Mouse (Mus musculus) liver, postnatal 0 days (tissue): ENCODE measurements at regions not wholly inside any gene's neighbourhood (a gene's known extent, or its start where the extent isn't known, plus 50 kb on each side); places are given as distances from the start of the nearest gene placed in this dataset.

Experiments
- ATAC-seq: fragments of 200-750 bp; cut with Nextera tagmentation; 2 replicates; pipeline ENCODE4 v1.8.0; 2017; ENCODE audit warnings: mild to moderate bottlenecking, moderate library complexity
- DNase-seq: peaks from one replicate; pipeline ENCODE4 v3.0.0-alpha.2; 2016
- H3K27ac ChIP-seq: fragments of 300-500 bp; sonication (generic); 2 replicates; pipeline ENCODE4 v1.5.1; 2014; ENCODE audit warnings: antibody characterized with exemption, moderate library complexity, mild to moderate bottlenecking, low read depth
- H3K27me3 ChIP-seq: fragments of 300-500 bp; sonication (generic); 2 replicates; pipeline ENCODE4 v1.6.1; 2014; ENCODE audit warnings: low read length, control low read depth, mixed read lengths; ENCODE audit not compliant: insufficient read depth
- H3K36me3 ChIP-seq: fragments of 300-500 bp; sonication (generic); replicated peaks from 2 replicates; pipeline ENCODE4 v1.6.1; 2014; ENCODE audit warnings: mild to moderate bottlenecking, control low read depth, low read length, moderate library complexity, mixed read lengths; ENCODE audit not compliant: insufficient read depth
- H3K4me1 ChIP-seq: fragments of 300-500 bp; sonication (generic); 2 replicates; pipeline ENCODE4 v1.6.1; 2014; ENCODE audit warnings: antibody characterized with exemption, mild to moderate bottlenecking, control low read depth; ENCODE audit not compliant: insufficient read depth
- H3K4me2 ChIP-seq: fragments of 300-500 bp; sonication (generic); 2 replicates; pipeline ENCODE4 v1.6.1; 2014; ENCODE audit warnings: low read depth, mild to moderate bottlenecking, low read length, moderate library complexity, mixed read lengths
- H3K4me3 ChIP-seq: fragments of 300-500 bp; sonication (generic); 2 replicates; pipeline ENCODE4 v1.5.1; 2014; ENCODE audit warnings: low read depth, low read length
- H3K9ac ChIP-seq: fragments of 300-500 bp; sonication (generic); replicated peaks from 2 replicates; pipeline ENCODE4 v1.6.1; 2014; ENCODE audit warnings: mild to moderate bottlenecking, moderate library complexity
- H3K9me3 ChIP-seq: fragments of 300-500 bp; sonication (generic); 2 replicates; pipeline ENCODE4 v1.6.1; 2016; ENCODE audit warnings: mild to moderate bottlenecking, control low read depth, low read length, mixed read lengths
- CTCF ChIP-seq: sonication (generic); IDR thresholded peaks from 2 replicates; pipeline ENCODE4 v1.5.1; 2016; ENCODE audit warnings: antibody characterized with exemption, low read depth
- EP300 ChIP-seq: IDR thresholded peaks from 2 replicates; pipeline ENCODE4 v1.6.1; 2016; ENCODE audit warnings: antibody characterized with exemption, low read depth, mild to moderate bottlenecking
- WGBS: fragments of 180-500 bp; shearing (Covaris S2); extraction: QIAGEN DNeasy Blood & Tissue Kit; methylation state at CpG from one replicate; pipeline ENCODE4 v1.1.7; 2014; ENCODE audit not compliant: insufficient replicate concordance; 5-methylcytosine and 5-hydroxymethylcytosine counted together

DNA sequence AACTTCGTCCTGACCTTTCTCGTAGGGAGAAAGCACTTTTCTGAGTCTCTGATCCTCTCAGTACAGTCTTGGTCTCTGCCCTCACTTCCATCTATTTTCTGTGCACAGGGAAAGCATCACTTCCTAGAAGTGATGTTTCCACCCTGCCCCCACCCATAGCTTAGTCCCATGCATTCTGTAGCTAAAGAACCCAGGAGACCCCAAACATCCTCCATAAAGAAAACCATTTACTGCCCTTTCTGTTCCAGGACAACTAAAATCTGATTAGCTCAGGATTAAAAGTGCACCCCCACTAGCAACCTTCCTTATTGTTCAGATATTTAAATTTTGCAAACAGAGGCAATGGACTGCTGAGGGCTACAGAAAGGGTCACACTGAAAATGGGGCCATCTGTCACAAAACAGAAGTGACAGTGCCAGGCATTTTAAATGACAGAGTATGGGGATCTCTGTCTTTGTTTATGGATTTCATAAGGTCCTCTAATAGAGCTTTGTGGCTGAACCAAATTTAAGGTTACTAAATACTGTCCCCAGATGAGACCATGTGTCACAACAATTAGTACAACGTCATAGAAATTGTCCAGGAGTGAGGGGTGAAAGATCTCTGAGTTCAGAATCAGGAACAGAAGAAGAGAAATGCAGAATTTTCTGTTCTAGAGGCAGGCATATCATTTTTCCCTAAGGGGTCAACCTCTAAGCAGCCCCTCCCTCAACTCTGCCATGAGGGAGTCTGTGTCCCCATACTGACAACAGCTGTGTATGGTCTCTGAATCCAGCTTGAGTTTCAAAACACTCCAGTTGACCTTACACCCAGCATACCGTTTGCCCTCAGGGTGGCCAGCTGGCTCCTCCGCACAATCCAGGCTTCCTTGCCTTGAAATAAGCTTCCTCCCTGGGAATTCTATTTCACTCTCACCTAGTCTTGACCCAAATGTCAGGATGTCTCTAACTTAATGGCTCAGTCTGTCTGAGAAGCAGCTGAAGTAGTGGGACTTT, 87.2 kb upstream of the Cul1 start:
- H3K27me3 ChIP-seq: no peaks in the 10 kb centered on the region
- H3K4me3 ChIP-seq: no peak overlapping the region
- no peak for TF ChIP-seq CTCF
- no peak for TF ChIP-seq EP300
- no peaks in the 10 kb centered on the region for H3K4me1 ChIP-seq
- no peaks in the 10 kb centered on the region for H3K36me3 ChIP-seq
- ATAC-seq: no peak
- H3K9me3 ChIP-seq: no peaks in the 10 kb centered on the region
- WGBS: 62% methylated on average over 5 of the region's 5 CpGs
- no peak overlapping the region for H3K9ac ChIP-seq
- no peak overlapping the region for H3K4me2 ChIP-seq
- H3K27ac ChIP-seq: no peak overlapping the region
- no peak for DNase-seq

DNA sequence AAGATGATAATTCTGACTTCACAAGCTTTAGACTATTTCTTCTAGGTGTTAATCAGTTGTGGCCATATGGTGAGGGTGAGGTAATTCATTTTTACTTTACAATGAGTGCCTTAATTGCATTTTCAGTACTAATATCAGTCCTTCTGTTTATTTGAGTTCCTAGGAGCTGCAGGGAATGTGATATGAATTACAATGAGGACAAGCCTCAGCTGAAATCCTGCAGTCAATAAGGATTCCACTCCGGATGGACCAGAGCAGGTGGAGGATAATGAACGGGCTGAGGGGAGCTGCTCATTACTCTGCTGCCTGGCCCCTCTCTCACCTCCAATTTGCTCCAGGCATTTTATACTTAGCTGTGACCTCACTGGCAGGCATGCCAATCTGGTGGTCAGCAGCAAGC, 85.7 kb upstream of the Cul1 start:
- WGBS: 64% methylated on average over 2 of the region's 2 CpGs
- ATAC-seq (no peak), DNase-seq (no peak)

DNA sequence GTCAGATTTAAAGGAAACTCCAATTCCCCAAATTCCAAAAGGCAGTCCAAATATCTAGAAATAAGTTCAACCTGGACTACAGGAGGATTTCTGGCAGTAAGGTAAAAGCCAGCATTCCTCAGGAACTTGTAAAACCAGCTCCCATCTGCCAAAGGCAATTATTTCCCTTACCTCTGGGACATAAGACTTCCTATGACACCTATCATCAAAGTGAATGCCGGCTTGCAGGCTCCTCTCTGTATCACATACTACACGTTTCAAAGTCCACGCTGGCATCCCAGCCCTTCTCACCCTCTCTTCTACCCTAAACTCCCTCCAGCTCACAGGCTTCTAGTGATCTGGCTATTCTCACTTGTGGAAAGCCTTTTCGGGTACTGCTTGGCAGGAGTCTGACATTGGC, 77.5 kb upstream of the Cul1 start:
- Histone ChIP-seq H3K27ac (no peak overlapping the region), H3K4me2 (no peak overlapping the region), H3K9ac (no peak overlapping the region), H3K4me3 (no peak overlapping the region), H3K36me3 (no peaks in the 10 kb centered on the region), H3K27me3 (no peaks in the 10 kb centered on the region), H3K4me1 (no peaks in the 10 kb centered on the region), H3K9me3 (no peaks in the 10 kb centered on the region)
- DNase-seq: no peak
- 67% methylated on average over 4 of the region's 4 CpGs for WGBS
- TF ChIP-seq CTCF (no peak), EP300 (no peak)
- no peak for ATAC-seq

More for the DNA sequence above, 85.7 kb upstream of the Cul1 start:
- H3K9me3 ChIP-seq: no peaks in the 10 kb centered on the region
- H3K9ac ChIP-seq: no peak overlapping the region
- no peaks in the 10 kb centered on the region for H3K27me3 ChIP-seq
- no peak for TF ChIP-seq CTCF
- no peak for TF ChIP-seq EP300
- no peak overlapping the region for H3K4me2 ChIP-seq
- no peaks in the 10 kb centered on the region for H3K4me1 ChIP-seq
- no peaks in the 10 kb centered on the region for H3K36me3 ChIP-seq
- no peak overlapping the region for H3K4me3 ChIP-seq
- no peak overlapping the region for H3K27ac ChIP-seq

DNA sequence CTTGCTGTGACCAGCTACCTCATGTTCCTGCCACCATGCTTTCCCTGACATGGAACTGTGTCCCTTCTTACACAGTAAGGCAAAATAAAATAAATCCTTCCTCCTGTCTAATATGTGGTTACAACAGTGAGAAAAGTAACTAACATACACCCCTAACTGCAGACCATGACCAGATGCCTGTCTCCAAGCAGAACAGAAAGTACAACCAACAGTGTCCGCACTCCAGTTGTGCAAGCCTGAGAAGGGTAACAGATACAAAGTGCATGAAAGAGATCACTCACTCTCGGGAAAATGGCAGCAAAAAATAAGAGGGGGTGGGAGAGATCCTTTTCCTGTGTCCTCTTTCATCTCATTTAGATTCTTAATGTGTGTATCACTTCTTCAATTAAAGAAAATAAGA, 71.7 kb upstream of the Cul1 start:
- Histone ChIP-seq H3K9ac (no peak overlapping the region), H3K27ac (no peak overlapping the region), H3K4me2 (no peak overlapping the region), H3K9me3 (no peaks in the 10 kb centered on the region), H3K4me3 (no peak overlapping the region), H3K4me1 (no peaks in the 10 kb centered on the region), H3K27me3 (no peaks in the 10 kb centered on the region), H3K36me3 (no peaks in the 10 kb centered on the region)
- DNase-seq: no peak
- TF ChIP-seq EP300 (no peak), CTCF (no peak)
- ATAC-seq: no peak
- WGBS: 39% methylated on average over 2 of the region's 2 CpGs

DNA sequence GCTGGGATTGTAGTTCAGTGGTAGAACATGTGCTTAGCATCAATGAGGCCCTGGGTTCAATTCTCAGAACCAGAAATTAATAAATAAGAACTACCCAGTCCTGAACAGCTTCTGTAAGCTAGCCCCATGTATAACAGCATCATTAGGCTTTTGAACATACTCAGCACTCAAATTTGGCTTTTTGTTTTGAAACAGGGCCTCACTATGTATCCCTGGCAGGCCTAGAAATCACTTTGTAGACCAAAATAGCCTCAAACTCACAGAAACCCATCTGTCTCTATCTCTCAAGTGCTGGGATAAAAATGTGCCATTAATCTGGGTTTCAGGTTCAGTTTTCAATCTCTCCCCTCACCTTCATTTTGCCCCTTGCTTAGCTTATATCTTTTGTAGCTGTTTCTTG, 66.6 kb upstream of the Cul1 start:
- Histone ChIP-seq H3K4me2 (no peak overlapping the region), H3K9ac (no peak overlapping the region), H3K4me1 (no peaks in the 10 kb centered on the region), H3K27me3 (no peaks in the 10 kb centered on the region), H3K27ac (no peak overlapping the region), H3K4me3 (no peak overlapping the region), H3K9me3 (no peaks in the 10 kb centered on the region), H3K36me3 (no peaks in the 10 kb centered on the region)
- no peak for TF ChIP-seq CTCF
- no peak for TF ChIP-seq EP300
- no peak for DNase-seq
- ATAC-seq: no peak

DNA sequence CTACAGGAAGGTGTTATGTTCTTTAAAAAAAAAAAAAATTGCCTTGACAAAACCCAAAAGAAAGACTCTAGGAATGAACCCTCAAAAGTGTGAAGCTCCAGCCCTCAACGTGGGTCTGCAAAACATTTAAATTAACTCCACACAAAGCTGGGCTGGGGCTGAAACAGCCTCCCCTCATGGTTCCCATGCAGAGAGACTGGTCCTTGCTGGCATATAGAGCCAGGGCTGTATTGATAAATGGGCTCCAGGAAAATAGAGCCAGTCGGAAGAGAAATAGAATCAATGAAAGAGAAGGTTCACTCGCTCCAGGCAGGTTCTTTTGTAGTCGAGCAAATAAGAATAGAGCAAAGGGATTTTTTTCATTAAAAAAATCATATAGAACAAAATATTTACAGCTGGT, 63.3 kb upstream of the Cul1 start:
- H3K9ac ChIP-seq: no peak overlapping the region
- H3K36me3 ChIP-seq: no peaks in the 10 kb centered on the region
- ATAC-seq (no peak), DNase-seq (no peak)
- TF ChIP-seq CTCF (no peak), EP300 (no peak)
- H3K27ac ChIP-seq: no peak overlapping the region
- no peaks in the 10 kb centered on the region for H3K4me1 ChIP-seq
- H3K4me2 ChIP-seq: no peak overlapping the region
- H3K4me3 ChIP-seq: no peak overlapping the region
- WGBS: 70% methylated on average over 4 of the region's 4 CpGs
- no peaks in the 10 kb centered on the region for H3K27me3 ChIP-seq
- no peaks in the 10 kb centered on the region for H3K9me3 ChIP-seq
